Mouse (Mus musculus) lung, embryonic 16.5 days (tissue): ENCODE measurements around the gene Padi1. TPM values are rescaled to one million over a fixed set of nuclear protein-coding genes. Genes with fewer than 3 reads are reported as not detected.

ENCODE experiments used
- ATAC-seq: fragments of 200-750 bp; cut with Nextera tagmentation; 2 replicates; pipeline ENCODE4 v1.8.0; 2017; ENCODE audit warnings: low read depth, mild to moderate bottlenecking, moderate library complexity
- H3K27ac ChIP-seq: fragments of 300-500 bp; sonication (generic); 2 replicates; pipeline ENCODE4 v1.5.1; 2014; ENCODE audit warnings: mild to moderate bottlenecking, control low read depth, low read length
- H3K27me3 ChIP-seq: fragments of 300-500 bp; sonication (generic); 2 replicates; pipeline ENCODE4 v1.6.1; 2014; ENCODE audit warnings: low read depth, low read length, mixed read lengths; ENCODE audit not compliant: control insufficient read depth, insufficient read depth
- H3K36me3 ChIP-seq: fragments of 300-500 bp; sonication (generic); 2 replicates; pipeline ENCODE4 v1.6.1; 2014; ENCODE audit warnings: low read length; ENCODE audit not compliant: control insufficient read depth, insufficient read depth
- H3K4me1 ChIP-seq: fragments of 300-500 bp; sonication (generic); replicated peaks from 2 replicates; pipeline ENCODE4 v1.6.1; 2014; ENCODE audit warnings: low read length, mixed read lengths; ENCODE audit not compliant: control insufficient read depth, insufficient read depth
- H3K4me2 ChIP-seq: fragments of 300-500 bp; sonication (generic); 2 replicates; pipeline ENCODE4 v1.6.1; 2014; ENCODE audit warnings: low read depth, low read length, control low read depth
- H3K4me3 ChIP-seq: fragments of 300-500 bp; sonication (generic); 2 replicates; pipeline ENCODE4 v1.5.1; 2014; ENCODE audit warnings: mild to moderate bottlenecking, low read length, control low read depth
- H3K9ac ChIP-seq: fragments of 300-500 bp; sonication (generic); 2 replicates; pipeline ENCODE4 v1.6.1; 2014; ENCODE audit warnings: low read length, control low read depth
- H3K9me3 ChIP-seq: fragments of 300-500 bp; sonication (generic); 2 replicates; pipeline ENCODE4 v1.6.1; 2016; ENCODE audit warnings: low read length; ENCODE audit not compliant: control insufficient read depth
- WGBS: fragments of 180-500 bp; shearing (Covaris S2); extraction: QIAGEN DNeasy Blood & Tissue Kit; methylation state at CpG from one replicate; pipeline ENCODE4 v1.1.7; 2014; 5-methylcytosine and 5-hydroxymethylcytosine counted together
- polyA plus RNA-seq: library from polyadenylated mRNA; unstranded; fragments of >200 nt; fragmentation: Nextera tagmentation; extraction: Ambion mirVana; gene quantifications from 2 replicates; pipeline ENCODE4 v1.2.1, GENCODE M21; 2015

Gene Padi1
- polyA plus RNA-seq, 1 experiment from 2014 or later: 0.21 TPM

GRCm38 (mm10) chr4:140815996-140816917, 29.3 kb downstream of the Padi1 start:
- no peak overlapping the region for H3K9ac ChIP-seq
- H3K36me3 ChIP-seq: no peaks in the 10 kb centered on the region
- peak; percentile 21; the same call in 1 of the 2 replicates for ATAC-seq
- H3K27ac ChIP-seq: no peak overlapping the region
- H3K4me1 ChIP-seq: peaks cover 9% of the 10 kb centered on the region; the same call in 1 of the 2 replicates
- WGBS: 28% methylated on average over 10 of the region's 10 CpGs
- no peaks in the 10 kb centered on the region for H3K9me3 ChIP-seq
- H3K4me2 ChIP-seq: no peak overlapping the region
- no peak overlapping the region for H3K4me3 ChIP-seq
- no peaks in the 10 kb centered on the region for H3K27me3 ChIP-seq

GRCm38 (mm10) chr4:140815496-140815895, 30.1 kb downstream of the Padi1 start:
- no peak for ATAC-seq
- Histone ChIP-seq H3K27ac (no peak overlapping the region), H3K4me1 (peaks cover 9% of the 10 kb centered on the region; the same call in 1 of the 2 replicates), H3K36me3 (no peaks in the 10 kb centered on the region), H3K27me3 (no peaks in the 10 kb centered on the region), H3K4me3 (no peak overlapping the region), H3K9me3 (no peaks in the 10 kb centered on the region), H3K4me2 (no peak overlapping the region), H3K9ac (no peak overlapping the region)
- 49% methylated on average over 5 of the region's 5 CpGs for WGBS

GRCm38 (mm10) chr4:140814241-140815225, 31.0 kb downstream of the Padi1 start:
- Histone ChIP-seq H3K4me3 (peak overlapping the region; percentile 53), H3K9me3 (no peaks in the 10 kb centered on the region), H3K4me2 (peak overlapping the region; percentile 78), H3K9ac (peak overlapping the region; percentile 71), H3K27me3 (no peaks in the 10 kb centered on the region), H3K4me1 (peaks cover 9% of the 10 kb centered on the region; the same call in 1 of the 2 replicates), H3K36me3 (no peaks in the 10 kb centered on the region), H3K27ac (peak overlapping the region; percentile 75)
- peak; percentile 77 for ATAC-seq
- 22% methylated on average over 36 of the region's 36 CpGs for WGBS

DNA sequence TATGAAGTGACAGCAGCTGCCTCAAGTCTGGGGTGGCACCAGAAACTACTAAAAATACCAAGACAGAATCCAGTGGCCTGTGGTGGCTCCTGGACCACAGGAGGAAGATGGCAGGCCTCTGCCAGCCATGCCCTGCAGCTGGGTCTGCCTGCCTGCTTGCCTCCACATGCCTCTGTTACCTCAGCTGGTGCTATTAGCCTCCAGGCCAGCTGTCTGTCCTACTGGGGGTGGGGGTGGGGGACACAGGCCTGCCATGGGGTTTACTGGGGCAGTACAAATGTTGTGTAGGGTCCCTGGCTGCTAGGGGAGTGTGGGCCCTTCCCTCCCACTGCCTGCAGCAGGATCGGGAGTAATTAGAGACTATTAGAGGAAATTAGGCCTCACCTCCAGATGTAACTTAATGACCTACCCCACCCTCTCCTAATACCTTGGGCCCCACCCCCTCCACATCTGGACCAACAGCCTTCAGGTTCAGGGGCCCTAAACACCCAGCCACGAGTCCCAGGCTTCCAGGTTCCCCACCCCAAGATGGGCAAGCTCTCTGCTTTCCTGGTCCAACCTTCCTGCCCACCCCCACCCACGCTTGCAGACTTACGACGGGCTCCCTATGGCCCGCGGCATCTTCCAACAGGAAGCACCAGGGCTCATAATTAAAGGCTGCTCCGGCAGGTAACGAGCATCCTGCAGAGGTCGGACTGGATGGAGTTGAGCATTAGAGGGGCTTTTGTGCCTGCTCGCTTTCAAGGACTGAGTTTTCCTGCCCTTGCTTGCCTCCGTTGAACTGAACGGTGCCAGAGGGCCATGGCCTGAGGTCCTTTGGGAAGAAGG, 32.0 kb downstream of the Padi1 start:
- Histone ChIP-seq H3K4me1 (peaks cover 9% of the 10 kb centered on the region; the same call in 1 of the 2 replicates), H3K9ac (peak overlapping the region; percentile 71), H3K9me3 (no peaks in the 10 kb centered on the region), H3K4me2 (peak overlapping the region; percentile 78), H3K4me3 (peak overlapping the region; percentile 53), H3K27me3 (no peaks in the 10 kb centered on the region), H3K27ac (no peak overlapping the region), H3K36me3 (no peaks in the 10 kb centered on the region)
- no peak for ATAC-seq
- WGBS: 35% methylated on average over 13 of the region's 13 CpGs

DNA sequence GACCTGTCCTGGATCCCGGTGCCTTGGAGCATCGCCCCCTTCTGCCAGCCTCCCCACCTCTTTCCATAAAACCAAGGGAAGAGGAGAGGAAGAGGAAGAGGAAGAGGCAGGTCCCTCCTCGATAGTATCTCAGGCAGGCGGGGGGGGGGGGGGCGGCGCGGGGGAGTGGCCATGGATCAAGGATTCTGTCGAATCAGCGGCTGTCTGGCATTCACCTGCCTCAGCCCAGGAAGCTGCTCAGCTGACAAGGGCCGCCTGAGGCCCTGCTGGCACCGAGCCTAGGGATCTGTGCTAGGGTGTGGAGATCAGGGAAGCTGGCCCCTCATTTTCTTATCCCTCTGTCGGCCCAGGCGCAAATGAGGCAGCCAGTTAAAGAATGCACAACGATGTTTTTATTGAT, 33.0 kb downstream of the Padi1 start:
- no peaks in the 10 kb centered on the region for H3K36me3 ChIP-seq
- H3K4me2 ChIP-seq: no peak overlapping the region
- 21% methylated on average over 13 of the region's 14 CpGs for WGBS
- H3K4me1 ChIP-seq: peaks cover 9% of the 10 kb centered on the region; the same call in 1 of the 2 replicates
- no peaks in the 10 kb centered on the region for H3K9me3 ChIP-seq
- no peak overlapping the region for H3K9ac ChIP-seq
- no peak overlapping the region for H3K4me3 ChIP-seq
- H3K27me3 ChIP-seq: no peaks in the 10 kb centered on the region
- H3K27ac ChIP-seq: no peak overlapping the region
- no peak for ATAC-seq

- Histone ChIP-seq H3K27me3 (no peaks in the 10 kb centered on the region), H3K27ac (no peak overlapping the region), H3K4me1 (peaks cover 9% of the 10 kb centered on the region; the same call in 1 of the 2 replicates), H3K9me3 (no peaks in the 10 kb centered on the region), H3K9ac (no peak overlapping the region), H3K36me3 (no peaks in the 10 kb centered on the region), H3K4me3 (no peak overlapping the region), H3K4me2 (no peak overlapping the region)
- ATAC-seq: no peak
- WGBS: 47% methylated on average over 8 of the region's 8 CpGs
These were observed 33.4 kb downstream of the Padi1 start for GRCm38 (mm10) chr4:140812191-140812590.

GRCm38 (mm10) chr4:140810458-140811260, 34.9 kb downstream of the Padi1 start, which contains the start of gene Padi3:
Gene Padi3, minus strand, starts transcription at chr4:140810648.
- no peak within 1 kb of the TSS for H3K27ac ChIP-seq
- no peak within 1 kb of the TSS for H3K4me2 ChIP-seq
- H3K27me3 ChIP-seq: no peaks in the 10 kb centered on the region
- WGBS: 65% methylated on average over 16 of the region's 16 CpGs
- ATAC-seq: no peak
- 0 out of 2 replicates have a peak, but pooled peaks cover 5% of the 10 kb centered on the region for H3K4me1 ChIP-seq
- no peak within 1 kb of the TSS for H3K9ac ChIP-seq
- H3K4me3 ChIP-seq: no peak within 1 kb of the TSS
- no peaks in the 10 kb centered on the region for H3K9me3 ChIP-seq
- H3K36me3 ChIP-seq: no peaks in the 10 kb centered on the region

DNA sequence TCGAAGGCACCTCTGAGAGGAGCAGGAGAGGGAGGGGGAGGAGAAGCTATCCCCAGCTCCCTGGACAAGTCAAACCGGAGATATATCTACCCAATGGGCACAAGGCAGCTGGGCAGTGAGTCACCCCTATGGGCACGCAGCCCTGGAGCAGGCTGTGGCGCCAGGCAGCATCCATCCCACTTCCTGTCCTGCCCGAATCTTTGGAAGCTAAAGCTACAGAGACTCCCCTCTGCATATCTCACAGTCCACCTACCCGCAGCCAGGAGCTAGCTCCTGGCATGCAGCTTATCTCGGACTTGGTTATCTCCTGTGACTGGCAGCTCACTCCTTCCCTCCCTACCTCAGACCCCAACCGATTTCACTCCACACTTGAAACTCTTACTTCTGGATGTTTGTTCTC, 36.5 kb downstream of the Padi1 start:
- Histone ChIP-seq H3K27me3 (no peaks in the 10 kb centered on the region), H3K9me3 (no peaks in the 10 kb centered on the region), H3K9ac (no peak overlapping the region), H3K36me3 (no peaks in the 10 kb centered on the region), H3K27ac (no peak overlapping the region), H3K4me1 (0 out of 2 replicates have a peak, but pooled peaks cover 3% of the 10 kb centered on the region), H3K4me2 (no peak overlapping the region), H3K4me3 (no peak overlapping the region)
- WGBS: 54% methylated on average over 8 of the region's 8 CpGs
- no peak for ATAC-seq
